Mouse (Mus musculus): Measurements from ENCODE around the gene Prok1.

GRCm38 (mm10) chr3:107188226-107188899 lies 51.1 kb downstream of the Prok1 start:
- no peak for TF ChIP-seq FLI1 (IDR thresholded peaks at IDR 0.05; ENCODE audit: low read length)
- no peak for TF ChIP-seq GATA1 (IDR thresholded peaks at IDR 0.05; ENCODE audit: borderline replicate concordance, low read length)

Measured in megakaryocyte, embryonic 14.5 days (primary cell).